Mouse (Mus musculus): ENCODE data around the gene Gm11020.
"Not testable (repeated sequence)": the region's sequence is repeated elsewhere in the genome, so short reads cannot be mapped to it uniquely, and the experiment has no call there.

Gene Gm11020

GRCm38 (mm10) chr8:104321267-104321666 lies at the start of gene Gm11020:
Gene Gm11020, plus strand, starts transcription at chr8:104321567.
- DNase-seq = not testable (repeated sequence)

GRCm38 (mm10) chr8:104293081-104293480 lies 28.3 kb upstream of the Gm11020 start, which contains the start of gene Cmtm2a:
Gene Cmtm2a, minus strand, starts transcription at chr8:104293181.
- not testable (repeated sequence) for DNase-seq

DNA sequence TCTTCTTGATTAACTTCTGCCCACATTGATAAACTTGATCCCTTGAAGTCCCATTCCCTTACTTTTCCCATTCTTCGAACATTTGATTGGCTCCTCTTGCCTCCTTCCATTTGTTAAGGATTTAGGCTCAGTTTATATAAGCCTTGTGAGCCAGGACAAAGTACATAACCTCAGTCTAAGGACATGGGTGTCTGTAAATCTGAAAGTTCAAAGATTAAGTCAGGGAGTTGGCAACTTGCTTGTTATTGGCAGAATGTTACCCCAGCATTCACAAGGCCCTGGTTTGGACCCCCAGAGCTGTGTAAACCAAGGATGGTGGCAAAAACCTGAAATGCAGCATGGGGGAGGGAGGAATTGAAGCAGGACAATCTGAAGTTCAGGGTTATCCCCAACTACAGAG lies 27.0 kb upstream of the Gm11020 start:
- DNase-seq = no peak

- peak; percentile 5 for DNase-seq
These were observed 19.8 kb upstream of the Gm11020 start for GRCm38 (mm10) chr8:104301577-104301976.

DNA sequence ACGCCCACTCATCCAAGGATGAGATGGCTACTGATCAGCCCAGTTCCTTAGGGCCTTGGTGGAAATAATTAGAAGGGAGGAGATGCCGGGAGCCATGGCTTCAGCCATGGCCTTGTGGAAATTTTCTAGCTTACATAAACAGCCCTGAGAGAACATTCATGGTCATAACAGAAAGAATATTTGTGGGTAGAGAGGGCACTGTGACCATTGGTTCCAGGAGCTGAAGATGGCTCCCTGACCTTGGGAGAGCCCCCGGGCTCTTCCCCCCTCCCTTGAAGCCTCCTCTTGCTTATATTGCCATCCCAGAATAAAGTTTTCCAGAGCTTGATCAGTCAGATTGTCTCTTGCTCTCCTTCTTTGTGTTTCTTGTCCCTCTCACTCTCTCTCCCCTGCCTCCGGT lies 18.8 kb upstream of the Gm11020 start:
- not testable (repeated sequence) for DNase-seq

GRCm38 (mm10) chr8:104304962-104305361 lies 16.4 kb upstream of the Gm11020 start:
- DNase-seq = no peak

GRCm38 (mm10) chr8:104308341-104308740 lies 13.0 kb upstream of the Gm11020 start:
- not testable (repeated sequence) for DNase-seq

DNA sequence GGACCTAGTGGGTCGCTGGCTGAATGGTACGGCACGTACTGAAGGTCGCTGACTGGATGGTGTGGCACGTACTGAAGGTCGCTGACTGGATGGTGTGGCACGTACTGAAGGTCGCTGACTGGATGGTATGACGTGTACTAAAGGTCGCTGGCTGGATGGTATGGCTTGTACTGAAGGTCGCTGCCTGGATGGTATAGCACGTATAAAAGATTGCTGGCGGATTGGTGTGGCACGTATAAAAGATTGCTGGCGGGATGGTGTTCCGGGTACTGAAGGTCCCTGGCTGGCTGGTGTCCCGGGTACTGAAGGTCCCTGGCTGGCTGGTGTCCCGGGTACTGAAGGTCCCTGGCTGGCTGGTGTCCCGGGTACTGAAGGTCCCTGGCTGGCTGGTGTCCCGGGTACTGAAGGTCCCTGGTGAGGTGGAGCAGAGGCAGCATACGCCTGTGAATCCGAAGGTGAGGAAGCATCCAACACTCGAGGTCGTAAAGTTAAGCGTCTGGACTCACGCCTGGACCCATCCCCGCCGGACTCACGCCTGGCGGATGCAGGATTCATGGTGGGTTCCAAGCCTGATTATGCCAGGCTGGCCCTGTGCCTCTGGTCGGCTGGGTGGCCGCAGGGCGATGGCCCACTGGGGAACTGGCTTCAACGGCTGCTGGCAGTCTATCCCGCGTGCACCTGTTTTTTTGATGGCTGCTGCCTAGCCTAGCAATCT lies 11.8 kb upstream of the Gm11020 start, which contains the start of the genes Gm45711 and Cmtm1:
TSS of gene Gm45711 (minus strand) at position 641 of the 715 bp plus-strand sequence.
TSS of gene Cmtm1 (minus strand) at position 705 of the 715 bp plus-strand sequence.
- not testable (repeated sequence) for DNase-seq

DNA sequence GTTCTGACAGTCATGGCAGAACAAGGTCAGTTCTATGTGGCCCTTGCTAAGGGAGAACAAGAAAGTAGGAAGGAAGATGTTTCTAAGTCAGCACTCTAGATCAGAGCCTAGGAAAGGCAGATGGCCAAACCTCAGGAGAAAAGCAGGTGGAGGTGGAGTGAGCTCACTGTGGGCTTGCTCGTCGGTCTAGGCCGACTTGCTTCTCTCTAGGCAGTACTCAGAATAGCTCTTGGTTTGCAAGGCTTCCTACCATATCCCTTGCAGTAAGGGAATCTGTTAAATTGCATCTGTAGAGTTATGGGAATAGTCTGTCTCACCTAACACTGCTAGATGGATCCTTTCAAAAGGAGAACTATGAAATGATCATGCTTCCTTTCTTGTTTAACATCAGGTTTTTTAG lies 9.3 kb upstream of the Gm11020 start:
- DNase-seq = not testable (repeated sequence)

DNA sequence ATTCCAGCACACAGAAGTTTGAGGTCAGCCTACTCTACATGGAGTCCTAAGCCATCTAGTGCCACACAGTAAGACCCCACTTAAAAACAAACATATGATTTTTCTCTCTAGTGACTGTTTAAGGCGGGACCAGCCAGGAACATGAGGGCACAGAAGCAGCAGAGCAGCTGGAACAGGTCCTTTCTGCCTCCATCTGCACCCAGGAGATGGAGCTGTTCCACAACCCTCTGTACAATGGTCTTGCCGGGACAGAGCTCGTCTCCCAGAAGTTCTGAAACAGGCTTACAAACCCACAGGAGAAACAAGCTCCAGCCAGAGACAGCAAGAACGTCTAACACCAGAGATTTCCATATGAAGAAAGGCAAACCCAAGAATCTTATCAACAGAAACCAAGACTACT lies 8.1 kb upstream of the Gm11020 start:
- DNase-seq = peak; percentile 68

DNA sequence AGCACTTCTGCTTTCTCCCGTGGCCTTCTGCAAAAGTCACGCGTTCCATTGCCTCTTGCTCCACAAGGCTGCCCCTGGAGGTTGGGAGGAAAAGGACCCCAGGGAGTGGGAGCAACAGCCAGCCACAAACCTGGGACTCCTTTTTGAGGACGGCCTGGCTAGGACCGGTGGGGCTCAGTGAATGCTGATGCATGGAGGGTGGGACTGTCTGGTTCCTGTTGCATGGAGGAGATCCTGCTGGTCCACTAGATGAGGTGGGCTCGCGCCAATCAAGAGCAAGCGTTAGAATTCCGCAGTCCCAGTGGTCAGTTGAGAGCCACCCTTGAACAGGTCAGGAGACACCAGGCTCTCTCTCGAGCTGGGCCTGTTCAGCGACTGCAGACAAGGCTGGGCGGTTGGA lies 563 bp downstream of the Gm11020 start, which contains the start of gene Cmtm2b:
TSS of gene Cmtm2b (plus strand) at position 301 of the 400 bp plus-strand sequence.
- not testable (repeated sequence) for DNase-seq

- DNase-seq = no peak
These were observed 11.6 kb downstream of the Gm11020 start for GRCm38 (mm10) chr8:104332665-104333631.

DNA sequence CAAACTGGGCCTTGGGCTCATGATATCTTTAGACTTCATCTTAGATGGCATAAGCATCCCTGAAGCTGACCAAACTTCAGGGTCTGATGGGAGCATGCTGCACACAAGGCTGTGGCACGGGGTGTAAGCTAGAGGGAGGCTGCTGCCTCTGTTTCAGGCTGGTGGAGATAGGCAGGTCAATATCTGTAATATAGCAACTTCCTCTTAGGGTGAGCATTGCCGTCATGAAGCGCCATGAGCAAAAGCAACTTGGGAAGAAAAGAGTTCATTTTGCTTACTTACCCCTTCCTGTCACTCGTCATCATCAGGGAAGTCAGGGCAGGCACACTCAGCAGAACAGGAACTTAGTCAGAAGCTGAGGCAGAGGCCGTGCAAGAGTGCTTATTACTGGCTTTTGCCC lies 12.4 kb downstream of the Gm11020 start:
- DNase-seq = no peak

DNA sequence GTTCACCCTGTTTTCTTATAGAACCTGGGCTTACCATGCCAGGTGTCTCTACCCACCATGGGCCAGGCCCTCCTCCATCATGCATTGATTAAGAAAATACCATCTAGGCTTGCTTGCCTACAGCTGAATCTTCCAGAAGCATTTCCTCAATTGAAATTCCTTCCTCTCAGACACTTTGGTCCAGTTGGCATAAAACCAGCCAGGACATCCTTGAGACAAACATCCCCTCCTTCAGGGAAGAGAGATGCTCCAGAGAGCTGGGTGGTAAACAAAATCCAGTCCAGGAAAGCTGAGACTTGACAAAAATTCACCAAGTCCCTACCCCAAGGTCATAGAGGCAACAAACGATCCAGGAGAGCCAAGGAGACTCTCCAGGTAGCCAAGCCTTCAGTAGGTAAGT lies 12.8 kb downstream of the Gm11020 start:
- peak; percentile 52 for DNase-seq

DNA sequence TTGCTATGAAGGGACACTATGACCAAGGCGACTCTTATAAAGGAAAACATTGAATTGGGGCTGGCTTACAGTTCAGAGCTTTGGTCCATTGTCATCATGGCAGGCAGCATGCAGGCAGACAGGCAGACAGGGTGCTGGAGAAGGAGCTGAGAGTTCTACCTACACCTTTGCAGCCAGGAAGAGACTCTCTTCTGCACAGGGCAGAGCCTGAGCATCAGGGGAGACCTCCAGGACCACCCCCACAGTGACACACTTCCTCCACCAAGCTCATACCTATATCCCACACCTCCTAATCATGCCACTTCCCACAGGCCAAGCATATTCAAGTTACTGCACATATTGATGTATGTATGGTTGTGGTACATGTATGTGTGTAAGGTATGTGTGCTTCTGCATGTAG lies 15.4 kb downstream of the Gm11020 start:
- DNase-seq = no peak

DNA sequence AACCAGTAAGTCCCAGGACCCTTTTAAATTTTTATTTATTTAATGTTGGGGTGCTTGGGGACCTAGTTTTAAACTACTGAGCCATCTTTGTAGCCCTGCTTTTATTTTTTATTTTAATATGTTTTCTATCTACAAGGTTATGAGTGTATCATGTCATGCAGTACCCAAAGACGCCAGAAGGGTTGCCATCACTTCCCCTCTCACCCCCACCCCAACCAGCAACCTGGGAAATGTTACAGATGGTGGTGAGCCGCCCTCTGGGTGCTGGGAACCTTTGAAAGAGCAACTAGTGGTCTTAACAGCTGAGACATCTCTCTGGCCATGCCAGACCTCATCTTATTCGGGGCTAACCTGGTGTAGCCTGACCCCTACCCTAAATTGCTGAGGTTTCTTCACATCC lies 16.5 kb downstream of the Gm11020 start:
- DNase-seq = no peak

DNA sequence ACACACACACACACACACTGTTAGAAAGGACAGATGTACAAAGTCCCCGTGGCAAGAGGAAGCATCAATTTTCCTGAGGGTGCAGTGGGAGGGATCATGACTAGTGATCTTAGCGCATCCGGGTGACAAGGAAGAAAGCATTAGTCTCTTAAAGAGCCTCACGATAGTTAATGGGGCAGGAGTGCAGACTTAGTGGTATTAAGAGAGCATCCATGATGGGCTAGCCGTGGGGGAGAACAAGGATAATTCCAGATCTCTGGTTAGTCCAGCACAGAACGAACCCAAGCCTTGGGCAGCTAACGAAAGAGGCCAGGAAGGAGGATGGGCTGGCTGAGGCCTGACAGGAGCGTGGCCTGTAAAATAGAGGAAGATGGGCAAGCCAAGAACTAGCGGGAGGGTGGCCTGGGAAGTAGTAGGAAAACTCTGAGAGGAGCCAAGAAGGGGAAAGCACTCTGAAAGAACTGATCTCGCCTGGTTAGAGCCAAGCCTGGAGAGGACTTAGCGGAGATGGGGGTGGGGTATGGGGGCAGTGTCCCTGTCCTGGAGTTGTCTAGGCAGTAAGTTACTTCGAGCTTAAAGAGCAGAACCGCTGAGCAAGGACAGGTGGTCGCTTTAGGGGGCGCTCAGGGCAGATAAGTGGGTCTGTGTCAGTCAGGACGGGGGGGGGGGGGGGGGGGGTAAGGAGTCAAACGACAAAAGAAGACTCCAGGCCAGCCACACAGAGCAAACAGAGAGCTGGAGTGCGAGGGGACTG lies 18.0 kb downstream of the Gm11020 start, which contains the start of gene Cmtm3:
TSS of gene Cmtm3 (plus strand) at position 182 of the 754 bp plus-strand sequence.
- DNase-seq = peak; percentile 76

DNA sequence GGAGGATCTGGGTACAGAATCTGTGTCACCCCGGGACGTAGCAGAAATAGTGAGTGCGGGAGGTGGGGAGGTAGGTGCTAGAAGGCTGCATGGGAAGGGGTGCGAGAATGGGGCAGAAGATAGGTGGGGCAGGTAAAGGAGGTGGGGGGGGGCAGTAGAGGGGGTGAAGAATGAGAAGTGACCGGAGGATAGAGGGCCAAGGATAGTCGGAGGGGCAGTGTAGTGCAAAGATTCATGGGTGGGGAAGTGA lies 18.5 kb downstream of the Gm11020 start:
- DNase-seq = peak; percentile 34

GRCm38 (mm10) chr8:104340233-104341105 lies 19.1 kb downstream of the Gm11020 start:
- DNase-seq = peak; percentile 92

DNA sequence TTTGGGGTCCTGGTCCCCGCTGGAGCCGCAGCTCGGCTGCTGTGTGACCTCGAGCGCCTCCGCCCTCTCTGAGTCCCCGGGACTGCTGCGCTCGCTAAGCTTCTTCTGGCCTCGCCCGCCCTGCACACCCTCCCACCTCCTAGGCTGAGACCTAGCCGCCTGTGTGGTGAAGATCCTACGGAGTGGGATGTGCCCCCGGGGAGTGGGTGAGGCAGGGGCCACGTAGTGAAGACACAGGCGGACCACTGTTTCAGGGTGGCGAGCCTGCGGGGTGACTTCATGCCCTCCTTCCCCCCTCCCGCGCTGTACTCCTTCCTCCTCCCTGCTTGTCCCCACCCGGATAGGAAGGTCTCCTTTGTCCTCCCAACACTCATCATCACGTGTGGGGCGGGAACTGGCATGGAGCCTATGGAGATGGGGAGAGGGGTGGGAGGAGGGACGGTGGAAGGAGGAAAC lies 19.8 kb downstream of the Gm11020 start:
- DNase-seq = peak; percentile 93

GRCm38 (mm10) chr8:104341678-104342077 lies 20.3 kb downstream of the Gm11020 start:
- no peak for DNase-seq

GRCm38 (mm10) chr8:104342426-104342825 lies 21.1 kb downstream of the Gm11020 start:
- DNase-seq = no peak

Data from lung, postnatal 10 days (tissue).